Mouse (Mus musculus) embryonic facial prominence, embryonic 11.5 days (tissue): ENCODE results near the gene Gm10638. TPM values are rescaled to one million over a fixed set of nuclear protein-coding genes. Genes with fewer than 3 reads are reported as not detected.

ENCODE experiments used
- ATAC-seq: fragments of 200-750 bp; cut with Nextera tagmentation; replicated peaks from 2 replicates; pipeline ENCODE4 v1.8.0; 2017; ENCODE audit warnings: low read depth; ENCODE audit not compliant: insufficient number of reproducible peaks, low FRiP score, low TSS enrichment
- DNase-seq: peaks from one replicate; pipeline ENCODE4 v3.0.0-alpha.2; 2015; ENCODE audit warnings: low spot score
- H3K27ac ChIP-seq: fragments of 300-500 bp; sonication (generic); replicated peaks from 2 replicates; pipeline ENCODE4 v1.5.1; 2014; ENCODE audit warnings: mild to moderate bottlenecking, low read depth, low read length, control low read depth
- H3K27me3 ChIP-seq: fragments of 300-500 bp; sonication (generic); 2 replicates; pipeline ENCODE4 v1.6.1; 2014; ENCODE audit warnings: mild to moderate bottlenecking, low read length, moderate library complexity, mixed read lengths; ENCODE audit not compliant: control insufficient read depth, insufficient read depth
- H3K36me3 ChIP-seq: fragments of 300-500 bp; sonication (generic); replicated peaks from 2 replicates; pipeline ENCODE4 v1.6.1; 2014; ENCODE audit warnings: low read depth, mild to moderate bottlenecking, low read length, moderate library complexity, mixed read lengths; ENCODE audit not compliant: control insufficient read depth, insufficient read depth
- H3K4me1 ChIP-seq: fragments of 300-500 bp; sonication (generic); 2 replicates; pipeline ENCODE4 v1.6.1; 2014; ENCODE audit warnings: low read length, mixed read lengths; ENCODE audit not compliant: control insufficient read depth, insufficient read depth
- H3K4me2 ChIP-seq: fragments of 300-500 bp; sonication (generic); 2 replicates; pipeline ENCODE4 v1.6.1; 2014; ENCODE audit warnings: low read depth, mild to moderate bottlenecking, control low read depth, low read length, moderate library complexity
- H3K4me3 ChIP-seq: fragments of 300-500 bp; sonication (generic); 2 replicates; pipeline ENCODE4 v1.5.1; 2014; ENCODE audit warnings: low read depth, low read length, control low read depth
- H3K9ac ChIP-seq: fragments of 300-500 bp; sonication (generic); replicated peaks from 2 replicates; pipeline ENCODE4 v1.6.1; 2014; ENCODE audit warnings: mild to moderate bottlenecking, control low read depth, low read length
- H3K9me3 ChIP-seq: fragments of 300-500 bp; sonication (generic); replicated peaks from 2 replicates; pipeline ENCODE4 v1.6.1; 2016; ENCODE audit warnings: mild to moderate bottlenecking, low read length, inconsistent platforms, mixed read lengths; ENCODE audit not compliant: control insufficient read depth
- WGBS: fragments of 180-500 bp; shearing (Covaris S2); extraction: QIAGEN DNeasy Blood & Tissue Kit; methylation state at CpG from one replicate; pipeline ENCODE4 v1.1.7; 2014; 5-methylcytosine and 5-hydroxymethylcytosine counted together
- polyA plus RNA-seq: library from polyadenylated mRNA; unstranded; fragments of >200 nt; fragmentation: Nextera tagmentation; extraction: Ambion mirVana; gene quantifications from 2 replicates; pipeline ENCODE4 v1.2.1, GENCODE M21; 2014

Gene Gm10638
- polyA plus RNA-seq, 1 experiment from 2014 or later = 5.2 TPM

DNA sequence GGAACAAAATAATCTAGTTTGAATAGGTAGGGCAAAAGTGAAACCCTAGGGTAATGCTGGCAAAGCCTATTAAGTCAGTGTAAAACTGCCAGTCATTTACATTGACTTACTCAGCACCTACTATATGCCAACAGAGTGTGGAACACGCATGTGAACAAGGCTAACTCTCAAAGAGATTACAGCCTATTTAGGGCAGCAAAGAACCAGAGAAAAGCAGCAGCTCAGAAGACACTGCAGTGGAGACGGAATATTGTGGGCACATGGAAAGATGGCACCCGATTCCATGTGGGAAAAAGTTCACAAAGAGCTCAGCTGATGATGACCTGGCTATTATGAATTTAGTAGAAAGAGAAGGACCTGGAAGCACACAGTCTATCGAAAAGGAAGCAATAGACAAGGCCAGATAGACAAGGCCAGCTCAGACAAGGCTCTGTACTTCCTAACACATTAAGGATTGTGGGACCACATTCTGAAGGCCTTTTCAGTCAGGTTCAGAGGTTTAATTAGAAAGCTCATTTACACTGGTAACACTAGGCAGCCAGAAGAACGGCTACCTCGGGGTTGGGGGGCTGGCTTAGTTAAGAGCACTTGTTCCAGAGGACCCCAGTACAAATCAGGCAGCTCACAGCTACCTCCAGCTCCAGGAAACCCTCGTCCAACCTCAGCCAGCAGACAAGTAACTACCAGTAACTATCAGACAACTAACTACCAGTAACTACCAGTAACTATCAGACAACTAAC lies 2.7 kb upstream of the Gm10638 start:
- WGBS = 80% methylated on average over 7 of the region's 7 CpGs
- Histone ChIP-seq H3K36me3 (no peaks in the 10 kb centered on the region), H3K27me3 (no peaks in the 10 kb centered on the region), H3K9ac (no peak overlapping the region), H3K4me2 (no peak overlapping the region), H3K27ac (no peak overlapping the region), H3K9me3 (no peaks in the 10 kb centered on the region), H3K4me1 (no peaks in the 10 kb centered on the region), H3K4me3 (no peak overlapping the region)
- no peak for ATAC-seq
- DNase-seq = no peak

DNA sequence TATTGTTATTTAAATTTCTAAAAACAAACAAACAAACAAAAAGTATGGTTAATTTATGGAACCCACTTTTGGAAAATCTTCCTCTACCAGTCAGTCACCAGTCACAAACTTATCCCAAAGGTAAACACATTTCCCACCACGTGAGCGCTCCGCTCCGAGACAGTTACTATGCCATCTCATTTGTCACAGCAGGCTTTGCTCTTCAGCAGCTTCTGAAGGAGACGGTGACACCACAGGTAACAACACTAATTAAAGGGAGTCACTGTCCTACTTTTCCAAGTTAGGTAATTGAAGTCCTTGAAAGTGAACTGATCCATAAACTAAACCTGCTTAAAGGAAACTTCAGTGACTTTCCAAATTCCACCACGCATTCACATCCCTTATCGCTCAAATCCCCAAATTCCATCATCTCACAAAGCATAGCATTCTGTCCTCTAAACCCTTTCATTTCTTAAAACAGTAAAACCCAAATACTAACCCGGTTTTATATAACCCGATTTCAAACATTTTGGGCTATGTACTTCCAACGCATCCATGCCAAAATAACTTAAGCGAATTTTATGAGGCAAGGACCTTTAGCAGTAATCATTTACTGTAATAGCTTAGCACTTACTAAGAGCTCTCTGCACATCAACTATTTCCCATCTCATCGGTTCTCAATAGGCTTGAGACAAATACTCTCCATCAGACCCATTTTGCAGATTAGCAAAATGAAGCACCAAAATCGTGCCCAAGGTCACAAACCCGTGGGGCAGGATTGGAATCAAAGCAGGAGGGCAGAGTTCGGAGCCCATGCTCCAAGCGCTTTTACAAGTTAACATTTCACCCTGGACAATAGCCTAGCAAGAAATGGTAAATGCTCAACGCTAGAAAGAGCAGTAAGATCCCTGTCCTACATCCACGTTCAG lies 932 bp upstream of the Gm10638 start:
- Histone ChIP-seq H3K4me2 (peak overlapping the region; percentile 64), H3K27me3 (no peaks in the 10 kb centered on the region), H3K36me3 (no peaks in the 10 kb centered on the region), H3K9ac (peak overlapping the region; percentile 99), H3K27ac (peak overlapping the region; percentile 94), H3K4me1 (no peaks in the 10 kb centered on the region), H3K4me3 (peak overlapping the region; percentile 69), H3K9me3 (no peaks in the 10 kb centered on the region)
- no peak for ATAC-seq
- DNase-seq = peak; percentile 39
- 4% methylated on average over 18 of the region's 18 CpGs for WGBS

DNA sequence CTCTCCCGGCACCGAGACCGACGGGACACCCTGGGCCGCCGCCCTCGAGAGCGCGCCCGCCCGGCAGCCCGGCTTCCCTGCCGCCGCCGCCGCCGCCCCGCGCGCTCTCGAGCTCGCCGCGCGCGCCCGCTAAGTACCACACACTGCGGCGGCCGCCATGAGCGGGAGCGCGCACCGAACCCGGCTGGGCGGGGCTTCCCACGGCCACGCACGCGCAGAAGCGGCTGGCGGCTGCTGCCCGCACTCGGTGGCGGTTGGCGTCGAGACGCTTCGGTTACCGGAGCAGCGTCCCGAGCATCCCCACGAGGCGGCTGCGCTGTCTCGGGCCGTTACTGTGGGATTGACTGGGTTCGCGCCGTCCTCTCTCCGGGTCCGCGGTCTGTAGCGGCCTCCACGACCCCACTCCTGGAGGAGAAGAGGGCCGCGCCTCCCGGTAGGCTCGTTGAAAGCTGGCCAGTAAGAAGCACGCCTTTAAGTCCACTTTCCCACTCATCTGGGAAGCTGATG lies 489 bp downstream of the Gm10638 start:
- peak; percentile 84 for ATAC-seq
- no peaks in the 10 kb centered on the region for H3K4me1 ChIP-seq
- H3K27ac ChIP-seq = peak overlapping the region; percentile 94
- peak; percentile 93 for DNase-seq
- peak overlapping the region; percentile 81 for H3K4me2 ChIP-seq
- H3K27me3 ChIP-seq = no peaks in the 10 kb centered on the region
- no peaks in the 10 kb centered on the region for H3K36me3 ChIP-seq
- H3K9ac ChIP-seq = peak overlapping the region; percentile 99
- H3K4me3 ChIP-seq = peak overlapping the region; percentile 69
- 2% methylated on average over 56 of the region's 70 CpGs for WGBS
- no peaks in the 10 kb centered on the region for H3K9me3 ChIP-seq

DNA sequence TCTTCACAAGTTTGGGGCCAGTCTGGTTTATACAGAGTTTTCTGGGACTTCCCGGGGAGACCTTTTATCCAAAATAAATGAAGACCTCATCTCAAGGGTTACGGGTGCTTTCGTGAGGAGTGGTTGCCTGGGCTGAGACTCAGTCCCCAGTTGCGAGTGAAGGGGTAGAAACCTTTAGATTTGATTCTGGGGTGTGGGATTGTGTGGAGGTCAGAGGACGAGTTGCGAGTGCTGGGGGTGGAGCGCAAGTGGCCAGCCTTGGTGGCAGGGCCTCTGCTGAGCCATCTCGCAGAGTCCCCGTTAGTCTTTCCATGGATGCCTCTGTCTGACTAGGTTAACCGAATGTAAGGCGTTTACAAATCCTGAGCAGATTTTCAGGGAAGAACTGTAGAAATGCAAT lies 1.0 kb downstream of the Gm10638 start:
- WGBS = 1% methylated on average over 11 of the region's 11 CpGs
- H3K9ac ChIP-seq = peak overlapping the region; percentile 99
- H3K4me1 ChIP-seq = no peaks in the 10 kb centered on the region
- H3K27me3 ChIP-seq = no peaks in the 10 kb centered on the region
- H3K4me3 ChIP-seq = peak overlapping the region; percentile 69
- no peaks in the 10 kb centered on the region for H3K36me3 ChIP-seq
- H3K27ac ChIP-seq = no peak overlapping the region
- peak; percentile 21 for DNase-seq
- ATAC-seq = 0 out of 2 replicates have a peak, but pooled peaks have one; percentile 14
- peak overlapping the region; percentile 81 for H3K4me2 ChIP-seq
- no peaks in the 10 kb centered on the region for H3K9me3 ChIP-seq

- DNase-seq (no peak), ATAC-seq (no peak)
- Histone ChIP-seq H3K27me3 (no peaks in the 10 kb centered on the region), H3K4me2 (no peak overlapping the region), H3K9ac (no peak overlapping the region), H3K36me3 (no peaks in the 10 kb centered on the region), H3K27ac (no peak overlapping the region), H3K4me3 (no peak overlapping the region), H3K4me1 (no peaks in the 10 kb centered on the region), H3K9me3 (no peaks in the 10 kb centered on the region)
- WGBS = 55% methylated on average over 2 of the region's 2 CpGs
Measured at GRCm38 (mm10) chr8:86749842-86750241, 4.3 kb downstream of the Gm10638 start.

DNA sequence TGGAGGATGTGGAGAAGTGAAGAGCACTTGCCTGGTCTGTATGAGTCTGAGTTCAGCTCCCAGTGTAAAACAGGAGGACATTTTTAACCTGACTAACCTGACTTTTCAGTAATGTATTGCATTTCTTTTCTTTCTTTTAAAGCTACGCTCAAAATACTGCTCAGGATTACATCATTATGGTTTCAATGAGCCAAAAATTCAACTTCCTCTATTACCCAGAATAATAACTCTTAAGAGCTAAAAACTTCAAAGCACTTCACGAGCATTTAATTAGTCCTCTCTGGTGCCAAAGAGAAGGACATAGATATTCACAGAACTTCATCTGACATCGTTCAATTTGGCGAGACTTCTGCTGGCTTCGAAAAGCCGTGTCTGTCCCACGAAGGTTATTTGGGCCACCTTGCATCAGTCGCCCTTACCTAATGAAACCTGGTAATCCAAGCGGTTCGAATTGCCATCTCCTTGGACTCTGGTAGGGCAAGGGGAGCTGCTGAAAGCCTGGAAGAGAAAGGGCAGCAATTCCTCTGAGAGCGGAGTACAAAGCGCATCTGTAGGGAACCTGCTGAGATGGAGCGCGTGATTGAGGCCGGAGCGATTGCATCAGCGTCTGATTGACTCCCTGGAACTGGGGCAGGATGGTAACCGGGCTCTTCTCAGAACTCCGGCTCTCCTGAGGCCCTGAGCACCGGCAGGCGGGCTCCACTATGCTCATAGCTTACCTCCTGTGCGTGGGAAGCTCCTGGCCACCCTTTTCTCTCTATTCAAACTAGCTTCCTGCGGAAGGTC lies 11.6 kb downstream of the Gm10638 start:
- no peaks in the 10 kb centered on the region for H3K4me1 ChIP-seq
- no peaks in the 10 kb centered on the region for H3K9me3 ChIP-seq
- no peak overlapping the region for H3K27ac ChIP-seq
- WGBS = 25% methylated on average over 23 of the region's 23 CpGs
- no peaks in the 10 kb centered on the region for H3K36me3 ChIP-seq
- H3K4me2 ChIP-seq = no peak overlapping the region
- ATAC-seq = no peak
- H3K9ac ChIP-seq = no peak overlapping the region
- H3K4me3 ChIP-seq = no peak overlapping the region
- DNase-seq = peak; percentile 33
- no peaks in the 10 kb centered on the region for H3K27me3 ChIP-seq

DNA sequence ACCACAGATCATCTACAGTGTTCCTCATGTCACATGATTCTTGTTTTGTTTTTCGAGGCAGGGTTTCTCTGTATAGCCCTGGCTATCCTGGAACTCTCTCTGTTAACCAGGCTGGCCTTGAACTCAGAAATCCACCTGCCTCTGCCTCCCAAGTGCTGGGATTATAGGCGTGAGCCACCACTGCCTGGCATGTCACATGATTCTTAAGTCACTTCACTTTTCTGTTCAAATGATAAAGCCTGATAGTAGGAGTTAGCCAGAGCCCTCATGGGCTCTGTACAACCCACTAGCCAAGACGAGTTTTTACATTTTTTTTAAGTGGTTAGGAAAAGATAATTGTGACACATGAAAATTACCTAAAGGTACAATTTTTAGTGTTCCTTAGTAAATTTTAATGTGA lies 13.2 kb downstream of the Gm10638 start:
- ATAC-seq = no peak
- Histone ChIP-seq H3K9me3 (no peaks in the 10 kb centered on the region), H3K27me3 (no peaks in the 10 kb centered on the region), H3K27ac (no peak overlapping the region), H3K36me3 (no peaks in the 10 kb centered on the region), H3K4me2 (no peak overlapping the region), H3K4me1 (no peaks in the 10 kb centered on the region), H3K9ac (no peak overlapping the region), H3K4me3 (no peak overlapping the region)
- DNase-seq = no peak
- WGBS = 75% methylated on average over 3 of the region's 3 CpGs
